Mouse (Mus musculus): Measurements from ENCODE around the gene Pip5kl1.
A peak's percentile ranks its signal among the peaks of the same experiment; 100 is the strongest.

Pip5kl1 gene

GRCm38 (mm10) chr2:32585149-32585714 is 10.6 kb downstream of the Pip5kl1 start:
- no peak for DNase-seq (ENCODE audit: low read depth, low spot score)

DNA sequence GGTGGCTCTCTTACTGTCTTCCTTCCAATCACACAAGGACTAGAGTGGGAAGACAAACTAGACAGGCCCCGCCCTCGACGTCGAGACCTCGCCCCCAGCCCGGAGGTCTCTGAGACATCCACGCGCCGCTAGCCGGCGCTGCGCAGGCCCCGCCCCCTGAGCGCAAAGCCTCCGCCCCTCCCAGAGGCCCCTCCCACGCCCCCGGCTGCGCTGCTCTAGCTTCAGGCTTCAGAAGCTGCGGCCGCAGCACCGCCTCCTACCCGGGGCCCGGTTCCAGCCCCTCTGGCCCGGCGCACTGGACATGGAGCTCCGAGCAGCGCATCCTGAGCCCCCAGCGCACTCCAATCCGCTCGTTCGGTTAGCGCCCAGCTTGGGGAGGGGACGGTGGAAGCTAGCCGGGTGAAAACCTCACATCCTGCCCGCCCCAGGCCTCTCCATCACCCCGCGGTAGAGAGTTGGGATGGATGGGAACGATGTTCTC is 12.3 kb downstream of the Pip5kl1 start, which contains the start of gene St6galnac4:
St6galnac4 (plus strand) TSS at position 225 of the 481 bp plus-strand sequence.
- peak; percentile 96 for DNase-seq (ENCODE audit: low read depth, low spot score)

- peak; percentile 82 for DNase-seq (ENCODE audit: low read depth, low spot score)
Observed at GRCm38 (mm10) chr2:32587731-32588321, 13.2 kb downstream of the Pip5kl1 start.

- DNase-seq (ENCODE audit: low read depth, low spot score) = no peak
Observed at GRCm38 (mm10) chr2:32589213-32589795, 14.7 kb downstream of the Pip5kl1 start.

GRCm38 (mm10) chr2:32590224-32590623 is 15.6 kb downstream of the Pip5kl1 start:
- DNase-seq (ENCODE audit: low read depth, low spot score) = no peak

- DNase-seq (ENCODE audit: low read depth, low spot score) = no peak
Observed at GRCm38 (mm10) chr2:32591249-32591648, 16.7 kb downstream of the Pip5kl1 start.

GRCm38 (mm10) chr2:32596725-32597124 is 22.1 kb downstream of the Pip5kl1 start:
- DNase-seq (ENCODE audit: low read depth, low spot score) = no peak

DNA sequence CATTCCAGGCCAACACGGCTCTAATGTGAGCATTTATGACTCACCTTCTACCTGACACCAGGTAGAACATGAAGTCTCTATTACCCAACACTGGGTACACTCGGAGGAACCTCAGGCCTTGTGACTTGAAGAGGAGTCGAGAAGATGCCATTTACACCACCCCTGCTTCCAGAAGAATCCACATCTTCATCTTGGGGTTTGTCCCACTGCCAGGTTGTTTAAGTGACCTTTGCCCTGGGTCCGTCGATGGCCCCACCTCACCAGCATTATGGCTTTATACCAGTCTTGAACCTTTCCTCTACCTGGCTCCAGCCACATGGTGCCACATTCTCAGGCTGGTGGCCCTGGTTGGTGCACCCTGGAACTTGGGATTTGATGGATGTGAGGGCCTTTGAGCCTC is 22.7 kb downstream of the Pip5kl1 start:
- DNase-seq (ENCODE audit: low read depth, low spot score) = no peak

DNA sequence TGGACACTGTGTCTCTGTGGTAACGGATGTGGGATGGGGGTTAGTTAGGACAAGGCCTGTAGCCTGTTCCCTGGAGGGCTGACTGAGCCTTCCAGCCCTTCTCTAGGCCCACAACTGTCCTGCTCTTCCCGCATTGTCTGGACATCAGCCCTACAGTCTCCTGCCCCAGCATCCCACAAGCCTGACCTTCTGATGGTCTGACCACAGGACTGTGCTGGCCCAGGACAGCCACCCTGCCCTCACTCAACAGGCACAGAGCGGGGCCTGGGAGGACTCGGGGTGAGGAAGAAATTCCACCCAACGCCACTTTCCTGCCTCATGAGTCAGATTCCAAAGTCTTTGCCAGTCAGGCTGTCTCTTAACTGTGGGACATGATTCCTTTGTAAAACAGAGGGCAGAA is 23.1 kb downstream of the Pip5kl1 start:
- no peak for DNase-seq (ENCODE audit: low read depth, low spot score)

- no peak for DNase-seq (ENCODE audit: low read depth, low spot score)
Observed at GRCm38 (mm10) chr2:32598506-32598905, 23.9 kb downstream of the Pip5kl1 start.

DNA sequence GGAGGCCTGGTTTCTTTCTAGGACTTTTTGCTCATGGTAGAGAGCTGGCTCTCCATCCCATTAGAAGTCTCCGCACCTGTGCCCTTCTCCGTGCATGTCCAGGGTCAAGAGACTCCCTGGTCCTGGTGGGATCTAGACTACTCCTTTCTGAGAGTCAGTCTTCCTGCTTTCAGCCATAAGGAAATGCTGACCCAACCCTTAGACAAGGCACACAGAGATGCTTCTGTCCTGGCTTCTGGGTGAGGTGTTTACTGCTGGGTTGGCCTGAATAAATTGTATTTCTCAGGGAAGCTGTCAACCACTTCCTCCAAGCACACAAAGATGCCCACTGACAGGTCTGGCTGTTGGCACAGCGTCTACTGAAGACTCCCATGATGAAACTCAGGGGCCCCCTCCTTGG is 24.8 kb downstream of the Pip5kl1 start, which contains the start of gene St6galnac6:
St6galnac6 (plus strand) TSS at position 301 of the 400 bp plus-strand sequence.
- DNase-seq (ENCODE audit: low read depth, low spot score) = no peak

GRCm38 (mm10) chr2:32601417-32602065 is 26.9 kb downstream of the Pip5kl1 start:
- peak; percentile 67 for DNase-seq (ENCODE audit: low read depth, low spot score)

- DNase-seq (ENCODE audit: low read depth, low spot score) = peak; percentile 85
Observed at GRCm38 (mm10) chr2:32602600-32603054, 28.0 kb downstream of the Pip5kl1 start.

DNA sequence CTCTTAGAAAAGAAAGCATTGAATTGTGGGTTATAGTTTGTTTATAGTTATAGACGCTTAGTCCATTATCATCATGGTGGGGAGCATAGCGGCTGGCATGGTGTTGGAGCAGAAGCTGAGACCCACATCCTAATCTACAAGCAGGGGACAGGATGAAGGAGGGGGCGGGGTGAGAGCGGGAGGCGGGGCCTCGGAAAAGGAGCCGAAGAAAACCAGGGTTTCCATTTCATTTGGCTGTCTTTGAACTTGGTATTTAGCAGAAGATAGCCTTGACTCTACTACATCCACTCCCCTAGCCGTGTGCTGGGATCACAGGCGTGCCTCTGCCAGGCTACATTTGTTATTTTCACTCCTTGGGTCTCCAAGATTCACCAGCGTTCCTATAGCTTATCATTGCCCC is 30.0 kb downstream of the Pip5kl1 start:
- DNase-seq (ENCODE audit: low read depth, low spot score) = no peak

DNA sequence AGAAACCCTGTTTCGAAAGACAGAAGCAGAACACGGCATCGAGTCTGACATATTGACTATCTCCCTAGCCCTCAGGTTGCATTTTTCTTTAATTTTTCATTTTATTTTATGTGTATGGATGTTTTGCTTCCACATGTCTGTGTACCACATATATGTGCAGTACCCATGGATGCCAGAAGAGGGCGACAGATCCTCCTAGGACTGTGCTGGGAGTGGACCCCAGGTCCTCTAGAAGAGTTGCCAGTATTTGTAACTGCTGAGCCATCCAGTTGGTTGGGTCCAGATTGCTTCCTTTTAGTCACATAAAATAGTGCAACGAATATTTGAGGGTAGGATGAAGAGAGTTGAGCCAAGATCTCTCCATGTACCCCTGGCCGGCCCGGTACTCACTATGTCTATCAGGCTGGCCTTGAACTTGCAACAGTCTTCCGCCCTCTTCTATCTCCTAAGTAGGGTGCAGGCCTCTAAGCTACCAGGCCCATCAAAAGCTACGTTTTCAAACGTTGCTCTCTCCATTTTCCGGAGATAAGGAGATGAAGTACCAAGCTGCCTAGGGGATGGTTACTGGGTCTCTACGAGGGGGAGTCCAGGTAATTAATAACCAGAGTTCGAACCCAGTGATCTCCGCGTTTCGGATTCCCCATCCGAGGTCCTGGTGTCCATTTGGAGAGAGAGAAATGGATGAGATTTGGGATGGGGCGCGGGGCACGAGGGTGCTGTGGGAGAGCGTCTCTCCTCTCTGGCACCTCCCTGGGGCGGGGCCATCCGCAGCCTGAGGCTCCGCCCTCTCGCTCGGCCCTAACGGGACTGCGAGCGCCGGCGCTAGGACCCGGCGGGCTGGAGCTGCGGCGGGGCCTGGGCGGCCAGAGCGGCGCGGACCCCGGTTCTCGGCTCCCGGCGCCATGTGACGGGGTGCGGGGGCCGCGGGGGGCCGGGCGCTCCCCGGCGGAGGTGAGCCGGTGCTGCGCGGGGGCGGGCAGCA is 31.9 kb downstream of the Pip5kl1 start:
- DNase-seq (ENCODE audit: low read depth, low spot score) = peak; percentile 81

GRCm38 (mm10) chr2:32607262-32607947 is 32.8 kb downstream of the Pip5kl1 start:
- peak; percentile 75 for DNase-seq (ENCODE audit: low read depth, low spot score)

- peak; percentile 67 for DNase-seq (ENCODE audit: low read depth, low spot score)
Observed at GRCm38 (mm10) chr2:32608141-32608777, 33.7 kb downstream of the Pip5kl1 start.

DNA sequence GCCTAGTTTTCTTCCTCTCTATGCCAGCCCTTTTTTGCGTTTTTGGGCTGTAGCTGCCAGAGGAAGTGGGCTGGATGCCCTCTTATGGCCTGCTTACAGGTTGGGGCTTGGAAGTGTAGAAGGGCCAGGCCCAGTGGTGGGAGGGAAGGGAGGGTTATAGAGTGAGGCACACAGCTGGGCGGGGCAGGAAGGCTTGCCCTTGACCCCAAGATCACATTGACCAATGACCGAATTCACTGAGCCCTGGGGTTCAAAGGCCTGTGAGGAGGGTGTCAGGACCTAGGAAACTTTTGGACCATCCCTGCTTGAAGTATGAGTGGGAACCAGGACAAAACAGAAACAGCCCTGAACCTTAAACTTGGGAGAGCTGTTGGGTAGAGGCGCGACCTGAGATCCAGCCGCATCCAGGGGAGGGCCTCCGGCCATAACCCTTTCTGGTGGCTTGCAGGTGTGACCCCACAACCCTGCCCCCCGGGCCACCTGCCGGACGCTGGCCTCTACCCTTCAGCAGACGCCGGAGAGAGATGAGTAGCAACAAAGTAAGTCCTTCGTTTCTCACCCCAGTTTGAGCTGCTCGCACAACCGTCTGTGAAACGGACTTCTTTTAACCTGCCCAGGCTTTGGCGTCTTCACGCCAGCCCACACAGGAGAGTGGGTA is 34.3 kb downstream of the Pip5kl1 start:
- DNase-seq (ENCODE audit: low read depth, low spot score) = no peak

- peak; percentile 24 for DNase-seq (ENCODE audit: low read depth, low spot score)
Observed at GRCm38 (mm10) chr2:32610610-32611229, 36.1 kb downstream of the Pip5kl1 start.
